Mouse (Mus musculus): ENCODE results near the gene Dnaaf5.
A peak's percentile ranks its signal among the peaks of the same experiment; 100 is the strongest.

Dnaaf5 gene

GRCm38 (mm10) chr5:139149681-139150602 lies at the start of gene Dnaaf5, which contains the start of gene Prkar1b:
Gene Dnaaf5, plus strand, starts transcription at chr5:139150223.
Gene Prkar1b, minus strand, starts transcription at chr5:139150001.
- DNase-seq (ENCODE audit: low read depth, low spot score) = peak; percentile 98

- DNase-seq (ENCODE audit: low read depth, low spot score) = no peak
These were observed 48.2 kb upstream of the Dnaaf5 start for GRCm38 (mm10) chr5:139101783-139102182.

GRCm38 (mm10) chr5:139107815-139108214 lies 42.2 kb upstream of the Dnaaf5 start:
- no peak for DNase-seq (ENCODE audit: low read depth, low spot score)

- no peak for DNase-seq (ENCODE audit: low read depth, low spot score)
These were observed 39.7 kb upstream of the Dnaaf5 start for GRCm38 (mm10) chr5:139110140-139110855.

GRCm38 (mm10) chr5:139111991-139112390 lies 38.0 kb upstream of the Dnaaf5 start:
- DNase-seq (ENCODE audit: low read depth, low spot score) = no peak

GRCm38 (mm10) chr5:139112418-139112817 lies 37.6 kb upstream of the Dnaaf5 start:
- no peak for DNase-seq (ENCODE audit: low read depth, low spot score)

GRCm38 (mm10) chr5:139114876-139115275 lies 35.1 kb upstream of the Dnaaf5 start:
- DNase-seq (ENCODE audit: low read depth, low spot score) = no peak

- no peak for DNase-seq (ENCODE audit: low read depth, low spot score)
These were observed 34.5 kb upstream of the Dnaaf5 start for GRCm38 (mm10) chr5:139115507-139115906.

GRCm38 (mm10) chr5:139118139-139118960 lies 31.7 kb upstream of the Dnaaf5 start:
- DNase-seq (ENCODE audit: low read depth, low spot score) = no peak

GRCm38 (mm10) chr5:139118961-139119276 lies 31.1 kb upstream of the Dnaaf5 start:
- no peak for DNase-seq (ENCODE audit: low read depth, low spot score)

GRCm38 (mm10) chr5:139125717-139126116 lies 24.3 kb upstream of the Dnaaf5 start:
- no peak for DNase-seq (ENCODE audit: low read depth, low spot score)

- no peak for DNase-seq (ENCODE audit: low read depth, low spot score)
These were observed 21.5 kb upstream of the Dnaaf5 start for GRCm38 (mm10) chr5:139128476-139129065.

GRCm38 (mm10) chr5:139129078-139129477 lies 20.9 kb upstream of the Dnaaf5 start:
- DNase-seq (ENCODE audit: low read depth, low spot score) = no peak

GRCm38 (mm10) chr5:139129572-139130151 lies 20.4 kb upstream of the Dnaaf5 start:
- no peak for DNase-seq (ENCODE audit: low read depth, low spot score)

GRCm38 (mm10) chr5:139130351-139130750 lies 19.7 kb upstream of the Dnaaf5 start:
- no peak for DNase-seq (ENCODE audit: low read depth, low spot score)

- no peak for DNase-seq (ENCODE audit: low read depth, low spot score)
These were observed 15.5 kb upstream of the Dnaaf5 start for GRCm38 (mm10) chr5:139134501-139134900.

- no peak for DNase-seq (ENCODE audit: low read depth, low spot score)
These were observed 13.7 kb upstream of the Dnaaf5 start for GRCm38 (mm10) chr5:139136341-139136740.

- DNase-seq (ENCODE audit: low read depth, low spot score) = no peak
These were observed 12.8 kb upstream of the Dnaaf5 start for GRCm38 (mm10) chr5:139137176-139137575.

GRCm38 (mm10) chr5:139138261-139138925 lies 11.6 kb upstream of the Dnaaf5 start:
- DNase-seq (ENCODE audit: low read depth, low spot score) = no peak

GRCm38 (mm10) chr5:139138926-139139472 lies 11.0 kb upstream of the Dnaaf5 start:
- no peak for DNase-seq (ENCODE audit: low read depth, low spot score)
